Mouse (Mus musculus): Measurements from ENCODE around the gene Mcm9. TPM values are rescaled to one million over a fixed set of nuclear protein-coding genes. Genes with fewer than 3 reads are reported as not detected.
"Not testable (repeated sequence)": the region's sequence is repeated elsewhere in the genome, so short reads cannot be mapped to it uniquely, and the experiment has no call there.

Mcm9 gene
- total RNA-seq, 2 experiments from 2014 or later, result 7.7 to 7.8 TPM

DNA sequence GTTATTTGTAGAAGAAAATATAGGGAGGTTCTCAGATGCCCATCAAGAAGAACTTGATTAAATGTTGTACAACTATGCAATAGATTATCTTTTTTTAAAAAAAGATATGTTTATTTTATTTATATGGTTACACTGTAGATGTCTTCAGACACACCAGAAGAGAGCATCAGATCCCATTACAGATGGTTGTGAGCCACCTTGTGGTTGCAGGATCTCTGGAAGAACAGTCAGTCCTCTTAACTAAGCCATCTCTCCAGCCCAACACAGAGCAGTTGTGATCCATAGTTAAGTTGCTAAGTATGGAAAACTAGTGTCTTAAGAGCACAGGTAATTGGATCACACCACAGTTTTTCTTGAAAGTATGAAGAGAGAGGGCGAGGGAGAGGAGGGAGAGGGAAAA lies 117.7 kb downstream of the Mcm9 start:
- no peak for DNase-seq (ENCODE audit: extremely low spot score in 1 of 2, low spot score in 2 of 2)
- intact Hi-C loops (cut with DNase I), result no loop called here

DNA sequence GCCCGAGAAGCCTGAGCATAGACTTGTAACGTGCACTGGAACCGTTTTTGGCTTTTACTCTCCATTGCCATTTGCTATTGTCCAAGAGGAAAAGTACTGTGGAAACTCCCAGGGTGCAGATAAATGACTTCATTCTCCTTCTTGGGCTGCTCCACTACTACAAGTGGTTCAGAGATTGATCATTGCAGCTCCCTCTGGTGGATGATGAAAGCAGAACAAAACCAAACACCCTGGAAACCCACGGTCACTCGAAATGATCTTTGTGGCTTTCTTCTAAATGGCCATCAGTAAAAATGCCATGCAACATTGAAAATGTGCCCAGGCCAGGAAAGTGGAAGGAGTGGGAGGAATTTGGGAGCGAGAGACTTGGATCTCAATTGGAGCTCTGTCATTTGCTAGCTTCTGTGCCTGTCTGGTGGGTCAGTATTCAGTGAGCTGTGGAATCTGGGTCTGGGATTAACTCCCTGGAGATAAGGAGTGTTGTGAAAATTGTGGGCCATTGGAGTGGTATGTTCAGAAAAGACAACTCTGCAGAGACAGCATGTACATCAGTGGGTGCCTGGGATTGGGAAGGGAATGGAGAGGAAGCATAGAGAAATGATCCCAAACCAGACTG lies 121.0 kb downstream of the Mcm9 start:
- peak; percentile 53 to 57 for DNase-seq (ENCODE audit: extremely low spot score in 1 of 2, low spot score in 2 of 2)
- intact Hi-C loops (cut with DNase I), result loop anchor here (2.0 to 10.0 kb wide), 2 partner anchors 134 to 162 kb away; partner anchors contain the start of gene Cep85l

DNA sequence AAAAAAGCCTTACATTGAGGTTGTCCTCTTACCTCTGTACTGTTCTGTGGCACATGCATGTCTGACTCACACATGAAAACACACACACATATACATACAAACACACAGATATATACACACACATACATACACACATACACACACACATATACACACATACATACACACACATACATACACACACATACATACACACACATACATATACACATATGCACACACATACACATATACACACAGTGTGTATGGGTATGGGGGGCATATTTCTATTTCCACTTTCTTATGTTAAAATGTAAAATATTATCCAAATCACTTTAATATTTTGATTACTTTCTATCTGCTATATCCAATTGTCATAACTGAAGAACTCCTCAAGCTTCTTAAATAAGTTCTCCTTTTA lies 121.6 kb downstream of the Mcm9 start:
- intact Hi-C loops (cut with DNase I), result loop anchor here (2.0 to 10.0 kb wide), 2 partner anchors 134 to 162 kb away; partner anchors contain the start of gene Cep85l
- DNase-seq (ENCODE audit: extremely low spot score in 1 of 2, low spot score in 2 of 2), result no peak

- intact Hi-C loops (cut with DNase I), result loop anchor here (10.0 kb wide), 1 partner anchor 131 kb away; the partner anchor contains the start of gene Cep85l
- no peak for DNase-seq (ENCODE audit: extremely low spot score in 1 of 2, low spot score in 2 of 2)
Measured at GRCm38 (mm10) chr10:53505526-53505925, 124.7 kb downstream of the Mcm9 start.

GRCm38 (mm10) chr10:53505069-53505468 lies 125.2 kb downstream of the Mcm9 start:
- DNase-seq (ENCODE audit: extremely low spot score in 1 of 2, low spot score in 2 of 2), result no peak
- intact Hi-C loops (cut with DNase I), result loop anchor here (10.0 kb wide), 1 partner anchor 130 kb away; the partner anchor contains the start of gene Cep85l

DNA sequence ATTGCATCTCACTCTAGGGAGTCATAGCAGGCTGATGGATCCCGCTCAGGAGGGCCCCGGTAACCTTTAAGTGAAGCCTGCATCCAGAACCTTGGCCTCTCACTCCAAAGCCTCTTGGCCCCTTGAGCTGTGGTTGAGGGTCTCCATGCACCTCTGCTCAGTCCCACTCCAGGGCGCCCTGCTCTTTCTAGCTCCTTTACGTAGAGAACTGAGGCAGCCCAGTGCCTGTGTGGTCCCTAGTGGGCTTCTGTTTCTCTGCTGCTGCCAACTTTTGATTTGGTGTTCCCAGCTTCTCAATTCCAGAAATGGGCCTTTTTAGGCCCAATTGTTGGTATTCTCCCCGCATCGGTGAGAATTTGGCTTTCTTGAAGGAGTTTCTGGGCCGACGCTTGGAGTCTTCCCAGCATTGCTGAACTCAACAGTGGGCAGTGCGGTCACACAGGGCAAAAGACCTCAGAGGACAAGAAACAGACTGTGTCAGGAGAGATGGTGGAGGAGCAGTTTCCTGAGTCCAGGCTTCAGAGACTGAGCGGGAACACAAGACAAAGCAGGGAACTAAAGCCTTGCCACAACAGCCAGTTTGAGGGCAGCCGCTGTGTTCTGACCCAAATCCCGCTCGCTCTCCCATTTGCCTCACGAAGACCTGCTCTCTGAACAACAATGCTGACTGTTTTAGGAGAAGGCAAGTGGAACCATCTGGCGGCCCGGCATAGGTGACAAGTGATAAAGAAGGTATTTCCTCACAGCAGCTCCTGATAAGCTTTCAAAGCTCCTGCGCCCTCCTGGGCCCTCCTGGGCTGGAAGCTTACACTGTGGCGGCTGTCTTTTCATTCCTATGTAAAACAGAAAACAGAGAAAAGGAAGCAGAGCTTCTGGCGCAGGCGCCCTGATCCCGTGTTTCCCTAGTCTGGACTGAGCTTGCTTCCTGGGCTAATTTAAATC lies 127.1 kb downstream of the Mcm9 start:
- intact Hi-C loops (cut with DNase I), result loop anchor here (10.0 kb wide), 1 partner anchor 128 kb away; the partner anchor contains the start of gene Cep85l

DNA sequence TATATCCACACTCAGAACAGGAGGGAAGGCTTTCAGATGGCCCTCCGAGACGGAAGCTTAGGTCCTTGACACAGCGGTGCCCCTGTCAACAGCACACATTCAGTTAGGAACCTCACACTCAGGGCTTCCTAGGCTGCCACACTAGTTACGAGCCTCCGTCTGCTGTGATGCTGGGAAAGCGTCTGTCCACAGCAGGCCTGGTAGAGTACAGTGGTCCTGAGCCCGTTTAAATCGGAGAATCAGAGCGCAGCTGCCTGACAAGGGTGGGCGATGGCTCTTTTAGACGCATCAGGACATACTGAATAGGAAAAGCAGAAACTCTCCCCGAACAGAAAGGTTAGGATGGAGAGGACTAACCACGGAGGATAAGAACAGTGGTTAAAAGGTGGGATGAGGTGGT lies 127.8 kb downstream of the Mcm9 start:
- intact Hi-C loops (cut with DNase I), result loop anchor here (10.0 kb wide), 1 partner anchor 128 kb away; the partner anchor contains the start of gene Cep85l
- no peak for DNase-seq (ENCODE audit: extremely low spot score in 1 of 2, low spot score in 2 of 2)

More for the DNA sequence above, 127.1 kb downstream of the Mcm9 start:
- DNase-seq (ENCODE audit: extremely low spot score in 1 of 2, low spot score in 2 of 2), result peak; percentile 36 to 65

GRCm38 (mm10) chr10:53499518-53499917 lies 130.7 kb downstream of the Mcm9 start:
- intact Hi-C loops (cut with DNase I), result no loop called here
- DNase-seq (ENCODE audit: extremely low spot score in 1 of 2, low spot score in 2 of 2), result no peak

DNA sequence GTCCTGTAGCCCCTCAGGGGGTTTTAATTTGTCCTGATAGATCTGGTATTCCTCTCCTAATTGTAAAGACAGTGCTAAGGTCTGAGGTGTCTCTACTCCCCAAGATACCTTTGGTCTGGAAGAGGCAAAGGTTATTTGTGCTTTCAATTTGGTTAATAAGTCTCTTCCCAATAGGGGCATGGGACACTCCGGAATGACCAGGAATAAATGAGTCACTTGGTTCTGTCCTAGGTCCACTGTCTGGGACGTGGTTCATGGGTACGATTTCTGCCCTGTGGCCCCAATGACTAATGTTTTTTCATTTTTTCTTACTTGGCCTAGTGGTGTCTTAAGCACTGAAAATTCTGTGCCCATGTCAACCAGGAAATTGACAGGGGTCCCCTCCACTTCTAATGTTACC lies 134.9 kb downstream of the Mcm9 start:
- intact Hi-C loops (cut with DNase I); DNase-seq (ENCODE audit: extremely low spot score in 1 of 2, low spot score in 2 of 2): not testable (repeated sequence)

DNA sequence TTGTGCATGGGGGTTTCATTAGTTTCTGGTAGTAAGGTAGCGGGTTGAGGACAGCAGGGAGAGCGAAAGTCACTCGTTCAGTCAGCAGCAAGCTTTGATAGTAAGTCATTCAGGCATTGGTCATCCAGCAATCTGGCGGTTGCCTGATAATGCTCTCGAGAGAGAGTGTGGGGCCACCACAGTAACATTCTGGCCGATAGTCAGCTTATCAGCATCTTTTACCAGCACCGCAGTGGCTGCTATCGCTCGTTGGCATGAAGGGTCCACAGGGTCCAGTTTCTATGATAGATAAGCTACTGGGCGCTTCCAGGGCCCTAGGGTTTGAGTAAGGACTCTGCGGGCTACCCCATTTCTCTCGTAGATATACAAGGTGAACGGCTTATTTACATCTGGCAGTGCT lies 136.3 kb downstream of the Mcm9 start:
- DNase-seq (ENCODE audit: extremely low spot score in 1 of 2, low spot score in 2 of 2), result no peak
- intact Hi-C loops (cut with DNase I), result no loop called here

Other genes starting within 250 kb of the Mcm9 start
- gene Asf1a, start 33.7 kb downstream of the Mcm9 start, total RNA-seq (2021), result 10 to 100 TPM; 23.4 TPM
- 10 to 100 TPM; 24.5 to 27.5 TPM for gene Fam184a, start 120.7 kb upstream of the Mcm9 start, total RNA-seq (2021)